Comparison of ENCODE assay signal across 10 mouse cellular contexts in genomic region chr13:63555885-63556284, GRCm38 (mm10). TPM values are rescaled to one million over a fixed set of nuclear protein-coding genes. Genes with fewer than 3 reads are reported as not detected.
DNase-seq lines count a peak whose midpoint lies in the region; ATAC-seq and TF ChIP-seq lines count a peak whose summit lies in the region.
"Had no signal": no experiment of that assay in that cellular context is flagged by ENCODE, and none has a peak within 500 bp of the region (broad histone marks: within the 10 kb centered on the region; RNA-seq: fewer than 3 reads in every experiment).

No protein-coding gene starts in this region.

- H3K36me3 ChIP-seq in kidney, embryonic 16.5 days (ENCODE audit: insufficient read depth, low read length): peaks cover 10% of the 10 kb centered on the region; the same call in 1 of the 2 replicates
- H3K36me3 ChIP-seq in embryonic facial prominence, embryonic 13.5 days: peaks cover 23% of the 10 kb centered on the region; the same call in 1 of the 2 replicates
- H3K36me3 ChIP-seq in intestine, embryonic 15.5 days: no peaks in the 10 kb centered on the region
- H3K36me3 ChIP-seq in neural tube, embryonic 14.5 days (ENCODE audit: control insufficient read depth, insufficient read depth, low read length): no peaks in the 10 kb centered on the region
- H3K36me3 ChIP-seq in liver, postnatal 0 days (replicated peaks; ENCODE audit: insufficient read depth, low read length): no peaks in the 10 kb centered on the region

- TF ChIP-seq CTCF in liver, postnatal 0 days (IDR thresholded peaks at IDR 0.05; ENCODE audit: low read depth): no peak

- no peaks in the 10 kb centered on the region for H3K27me3 ChIP-seq in kidney, embryonic 16.5 days (ENCODE audit: insufficient read depth, low read length)
- H3K27me3 ChIP-seq in embryonic facial prominence, embryonic 13.5 days: no peaks in the 10 kb centered on the region
- H3K27me3 ChIP-seq in intestine, embryonic 15.5 days (replicated peaks): no peaks in the 10 kb centered on the region
- H3K27me3 ChIP-seq in neural tube, embryonic 14.5 days (ENCODE audit: control insufficient read depth, insufficient read depth, low read length): no peaks in the 10 kb centered on the region
- H3K27me3 ChIP-seq in liver, postnatal 0 days (ENCODE audit: insufficient read depth, low read length): no peaks in the 10 kb centered on the region

- ATAC-seq in kidney, embryonic 16.5 days (ENCODE audit: low FRiP score, low TSS enrichment): no peak
- ATAC-seq in embryonic facial prominence, embryonic 13.5 days (ENCODE audit: insufficient number of reproducible peaks, insufficient read depth, low FRiP score, low TSS enrichment, low read depth): no peak
- no peak for ATAC-seq in intestine, embryonic 15.5 days
- ATAC-seq in neural tube, embryonic 14.5 days (ENCODE audit: low read depth): no peak
- no peak for ATAC-seq in liver, postnatal 0 days

- TF ChIP-seq EP300 in liver, postnatal 0 days (IDR thresholded peaks at IDR 0.05; ENCODE audit: low read depth): no peak

- peak overlapping the region; percentile 47 for H3K27ac ChIP-seq in kidney, embryonic 16.5 days (ENCODE audit: low read length)
- peak overlapping the region; percentile 55; the same call in 1 of the 2 replicates for H3K27ac ChIP-seq in embryonic facial prominence, embryonic 13.5 days
- peak overlapping the region; percentile 61; the same call in 1 of the 2 replicates for H3K27ac ChIP-seq in intestine, embryonic 15.5 days
- H3K27ac ChIP-seq in neural tube, embryonic 14.5 days (ENCODE audit: low read depth, low read length): peak overlapping the region; percentile 66; the same call in 1 of the 2 replicates
- H3K27ac ChIP-seq in liver, postnatal 0 days (ENCODE audit: low read depth): no peak overlapping the region

- H3K4me2 ChIP-seq in kidney, embryonic 16.5 days (replicated peaks; ENCODE audit: low read depth, low read length): peak overlapping the region; percentile 7; the same call in 1 of the 2 replicates
- peak overlapping the region; percentile 96 for H3K4me2 ChIP-seq in embryonic facial prominence, embryonic 13.5 days
- peak overlapping the region; percentile 87 for H3K4me2 ChIP-seq in intestine, embryonic 15.5 days (replicated peaks)
- H3K4me2 ChIP-seq in neural tube, embryonic 14.5 days (ENCODE audit: low read depth, low read length): peak overlapping the region; percentile 34; the same call in 1 of the 2 replicates
- H3K4me2 ChIP-seq in liver, postnatal 0 days (ENCODE audit: low read depth, low read length): no peak overlapping the region
- H3K4me2 ChIP-seq: heart, embryonic 11.5 days had no signal

- H3K9ac ChIP-seq in kidney, embryonic 16.5 days (replicated peaks; ENCODE audit: low read length): no peak overlapping the region
- H3K9ac ChIP-seq in embryonic facial prominence, embryonic 13.5 days: peak overlapping the region; percentile 49; the same call in 1 of the 2 replicates
- 0 out of 2 replicates have a peak overlapping the region, but pooled peaks have one; percentile 0 for H3K9ac ChIP-seq in intestine, embryonic 15.5 days
- no peak overlapping the region for H3K9ac ChIP-seq in neural tube, embryonic 14.5 days (replicated peaks; ENCODE audit: low read depth, low read length)
- no peak overlapping the region; the same call in 1 of the 2 replicates for H3K9ac ChIP-seq in liver, postnatal 0 days (replicated peaks)

- H3K9me3 ChIP-seq in kidney, embryonic 16.5 days (ENCODE audit: low read length): no peaks in the 10 kb centered on the region
- no peaks in the 10 kb centered on the region for H3K9me3 ChIP-seq in embryonic facial prominence, embryonic 13.5 days
- H3K9me3 ChIP-seq in intestine, embryonic 15.5 days: no peaks in the 10 kb centered on the region
- no peaks in the 10 kb centered on the region for H3K9me3 ChIP-seq in neural tube, embryonic 14.5 days (ENCODE audit: control insufficient read depth, low read length)
- no peaks in the 10 kb centered on the region for H3K9me3 ChIP-seq in liver, postnatal 0 days (ENCODE audit: low read length)

- no peak for DNase-seq in kidney, postnatal 36 days
- no peak for DNase-seq in liver, postnatal 0 days
- no peak for DNase-seq in left cerebral cortex, adult 18-20 months (ENCODE audit: low spot score in 2 of 2)
- DNase-seq in cerebellum, postnatal 14 days: no peak
- DNase-seq: kidney, postnatal 25 days had no signal

- peaks cover 99% of the 10 kb centered on the region for H3K4me1 ChIP-seq in kidney, embryonic 16.5 days (ENCODE audit: insufficient read depth, low read length)
- H3K4me1 ChIP-seq in embryonic facial prominence, embryonic 13.5 days: peaks cover 96% of the 10 kb centered on the region
- peaks cover 49% of the 10 kb centered on the region for H3K4me1 ChIP-seq in intestine, embryonic 15.5 days (replicated peaks)
- H3K4me1 ChIP-seq in neural tube, embryonic 14.5 days (ENCODE audit: control insufficient read depth, insufficient read depth, low read length): peaks cover 73% of the 10 kb centered on the region
- peaks cover 33% of the 10 kb centered on the region for H3K4me1 ChIP-seq in liver, postnatal 0 days (ENCODE audit: insufficient read depth)

- 16% methylated on average over 5 of the region's 5 CpGs for WGBS in kidney, embryonic 16.5 days
- WGBS in embryonic facial prominence, embryonic 13.5 days: 28% methylated on average over 5 of the region's 5 CpGs
- 21% methylated on average over 5 of the region's 5 CpGs for WGBS in intestine, embryonic 15.5 days
- WGBS in neural tube, embryonic 14.5 days: 23% methylated on average over 5 of the region's 5 CpGs
- 67% methylated on average over 5 of the region's 5 CpGs for WGBS in liver, postnatal 0 days (ENCODE audit: insufficient replicate concordance)

- no peak overlapping the region for H3K4me3 ChIP-seq in kidney, embryonic 16.5 days (ENCODE audit: low read length)
- peak overlapping the region; percentile 17; the same call in 1 of the 2 replicates for H3K4me3 ChIP-seq in embryonic facial prominence, embryonic 13.5 days
- H3K4me3 ChIP-seq in intestine, embryonic 15.5 days (replicated peaks): peak overlapping the region; percentile 0; the same call in 1 of the 2 replicates
- H3K4me3 ChIP-seq in neural tube, embryonic 14.5 days (ENCODE audit: low read depth, low read length): no peak overlapping the region
- no peak overlapping the region for H3K4me3 ChIP-seq in liver, postnatal 0 days (ENCODE audit: low read depth, low read length)

RNA-seq across cellular contexts. Expression of gene Ptch1, which starts 17.5 kb away (rescaled TPM):
- polyA plus RNA-seq in kidney, embryonic 16.5 days (2015; fragmentation: Nextera tagmentation; extraction: Ambion mirVana): 15.8 and 18.9 TPM in 2 replicates
- 30.6 and 30.8 TPM in 2 replicates for polyA plus RNA-seq in embryonic facial prominence, embryonic 13.5 days (2015; fragmentation: Nextera tagmentation; extraction: Ambion mirVana)
- 30.5 and 34.1 TPM in 2 replicates for polyA plus RNA-seq in intestine, embryonic 15.5 days (2015; fragmentation: Nextera tagmentation; extraction: Ambion mirVana)
- polyA plus RNA-seq in neural tube, embryonic 14.5 days (2014; fragmentation: Nextera tagmentation; extraction: Ambion mirVana): 26.4 and 28.7 TPM in 2 replicates
- polyA plus RNA-seq in liver, postnatal 0 days (2015; fragmentation: Nextera tagmentation; extraction: Ambion mirVana): 1.8 and 2.5 TPM in 2 replicates
- total RNA-seq in left cerebral cortex, adult 18-20 months (2021): 10 to 100 TPM; 49.4 to 55.7 TPM

RNA-seq across cellular contexts. Expression of gene Fancc, which starts 58.8 kb away (rescaled TPM):
- 22.2 and 24.5 TPM in 2 replicates for polyA plus RNA-seq in kidney, embryonic 16.5 days (2015; fragmentation: Nextera tagmentation; extraction: Ambion mirVana)
- 21.0 and 21.2 TPM in 2 replicates for polyA plus RNA-seq in embryonic facial prominence, embryonic 13.5 days (2015; fragmentation: Nextera tagmentation; extraction: Ambion mirVana)
- polyA plus RNA-seq in intestine, embryonic 15.5 days (2015; fragmentation: Nextera tagmentation; extraction: Ambion mirVana): 17.1 and 17.7 TPM in 2 replicates
- polyA plus RNA-seq in neural tube, embryonic 14.5 days (2014; fragmentation: Nextera tagmentation; extraction: Ambion mirVana): 14.6 and 16.1 TPM in 2 replicates
- polyA plus RNA-seq in liver, postnatal 0 days (2015; fragmentation: Nextera tagmentation; extraction: Ambion mirVana): 3.5 and 5.2 TPM in 2 replicates
- total RNA-seq in left cerebral cortex, adult 18-20 months (2021): 1 to 10 TPM; 8.0 to 9.3 TPM

Comparison
In these comparisons a context has a peak if more than half of its experiments do, and no peak if none do; other contexts are left out.
1. H3K4me3 ChIP-seq: peak in embryonic facial prominence, embryonic 13.5 days (single experiment) and intestine, embryonic 15.5 days (single experiment); none in kidney, embryonic 16.5 days (single experiment), neural tube, embryonic 14.5 days (single experiment) and liver, postnatal 0 days (single experiment).
2. H3K9ac ChIP-seq: peak in embryonic facial prominence, embryonic 13.5 days (single experiment) and intestine, embryonic 15.5 days (single experiment); none in kidney, embryonic 16.5 days (single experiment), neural tube, embryonic 14.5 days (single experiment) and liver, postnatal 0 days (single experiment).